Mouse (Mus musculus) neutrophil, adult 83 days (primary cell): Measurements from ENCODE around the gene Dcaf10. TPM values are rescaled to one million over a fixed set of nuclear protein-coding genes. Genes with fewer than 3 reads are reported as not detected.

Source experiments
- total RNA-seq, 2 experiments: library from RNA; stranded (reverse); gene quantifications; one replicate each; pipeline ENCODE4 v1.2.4; 2023

The Dcaf10 gene
- 10 to 100 TPM; 14.9 to 17.8 TPM for total RNA-seq

GRCm38 (mm10) chr4:45341669-45342249, at the start of gene Dcaf10:
Dcaf10 (plus strand) TSS chr4:45342101.

DNA sequence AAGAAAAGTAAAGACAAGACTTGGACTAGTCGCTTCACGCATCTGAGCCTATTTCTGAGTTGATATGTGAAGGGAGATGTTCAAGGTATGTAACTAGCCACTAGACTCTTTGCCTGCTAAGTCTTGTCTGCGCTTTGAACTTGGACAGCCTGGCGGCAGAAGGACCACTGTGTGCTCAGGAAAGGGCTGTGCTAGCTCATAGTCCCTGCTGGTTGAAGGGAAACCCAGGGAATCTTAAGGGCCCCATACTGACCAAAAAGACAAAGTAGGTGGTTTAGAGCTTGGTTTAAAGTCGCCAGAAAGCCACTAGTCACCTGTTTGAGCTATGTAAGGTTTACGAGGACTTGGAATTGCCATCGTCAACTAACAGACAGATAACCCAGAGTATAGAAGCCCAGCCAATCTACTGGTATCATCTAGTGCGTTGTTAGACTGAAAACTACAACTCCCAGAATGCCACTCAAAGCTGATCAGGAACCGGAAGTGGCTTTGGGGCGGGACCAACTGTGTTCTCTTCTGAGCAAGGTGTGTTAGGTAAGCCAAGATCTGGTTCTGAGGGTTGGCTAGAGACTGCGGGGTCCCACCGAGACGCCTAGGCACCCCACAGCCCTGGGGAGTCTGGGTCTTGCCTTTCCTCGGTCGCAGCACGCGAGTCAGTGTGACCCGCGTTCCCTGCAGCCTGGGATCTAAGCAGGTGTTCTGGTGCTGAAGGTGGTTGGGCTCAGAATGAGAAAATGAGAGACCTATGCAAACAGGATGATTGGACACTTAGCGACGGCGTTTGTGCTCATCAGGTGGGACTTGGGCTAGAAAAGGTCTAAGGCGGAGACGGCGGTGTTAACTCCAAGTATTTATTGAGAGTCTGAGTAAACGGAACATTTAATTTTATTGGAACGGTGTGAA, 45.0 kb upstream of the Dcaf10 start, which contains the start of gene Trmt10b:
Gene Trmt10b, plus strand, starts transcription at position 466 of the 903 bp plus-strand sequence.

DNA sequence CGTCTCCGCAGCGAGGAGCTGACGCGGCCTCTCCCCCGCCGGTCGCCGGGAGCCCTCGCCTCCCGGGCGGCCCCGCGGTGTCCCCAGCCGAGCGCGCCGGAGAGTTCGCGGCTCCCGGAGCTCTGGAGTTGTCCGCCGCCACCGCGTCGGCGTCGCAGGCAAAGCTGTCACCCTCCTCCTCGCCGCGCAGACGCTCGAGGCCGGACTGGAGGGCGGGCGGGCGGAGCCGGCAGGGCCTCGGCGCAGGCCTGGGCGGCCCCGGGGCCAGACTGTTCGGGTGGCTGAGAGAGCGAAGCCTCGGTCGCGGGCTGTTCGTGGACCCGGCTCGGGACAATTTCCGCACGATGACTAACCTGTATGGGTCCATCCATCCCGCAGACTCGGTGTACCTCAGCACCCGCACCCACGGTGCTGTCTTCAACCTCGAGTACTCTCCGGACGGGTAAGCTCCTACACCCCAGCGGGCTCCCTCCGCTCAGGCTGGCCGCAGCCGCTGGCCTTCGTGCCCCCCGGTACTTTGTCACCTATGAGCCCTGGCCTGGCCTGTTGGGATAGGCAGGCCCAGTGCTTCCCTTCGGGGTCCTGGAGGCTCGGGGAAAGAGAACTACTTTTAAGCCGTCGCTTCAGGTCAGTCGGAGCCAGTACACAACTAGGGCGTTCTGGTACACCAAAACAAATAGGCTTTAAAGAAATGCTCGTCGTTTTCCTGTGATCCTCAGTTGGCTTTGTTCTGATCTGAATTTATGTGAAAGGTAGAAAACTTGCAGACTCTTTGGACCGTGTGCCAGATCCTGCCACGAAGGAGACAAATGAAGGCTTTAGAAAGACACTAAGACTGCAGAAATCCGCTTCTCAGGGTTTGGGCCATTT, 620 bp downstream of the Dcaf10 start, which contains the start of gene Exosc3:
Gene Exosc3, minus strand, starts transcription at position 447 of the 870 bp plus-strand sequence.

GRCm38 (mm10) chr4:45408427-45409132, 66.7 kb downstream of the Dcaf10 start, which contains the start of gene Slc25a51:
Slc25a51 (minus strand) TSS chr4:45408766.

Other genes with a start within 250 kb of the Dcaf10 start
- 10 to 100 TPM; 27.9 to 32.6 TPM for gene Tomm5, start 234.0 kb upstream of the Dcaf10 start, total RNA-seq
- gene Frmpd1, start 157.2 kb upstream of the Dcaf10 start, total RNA-seq: under 1 TPM; 0.07 to 0.09 TPM
- gene Trmt10b, start 45.0 kb upstream of the Dcaf10 start, total RNA-seq: 1 to 10 TPM; 3.6 to 5.7 TPM
- gene Exosc3, start 631 bp downstream of the Dcaf10 start, total RNA-seq: 10 to 100 TPM; 20.7 to 21.4 TPM
- gene Slc25a51, start 66.7 kb downstream of the Dcaf10 start, total RNA-seq: 10 to 100 TPM; 49.1 to 53.8 TPM
- 1 to 10 TPM; 3.1 to 3.5 TPM for gene Shb, start 190.4 kb downstream of the Dcaf10 start, total RNA-seq